Comparison of ENCODE assay signal across 8 mouse cellular contexts in genomic region chr3:50381160-50381860, GRCm38 (mm10).
A peak's percentile ranks its signal among the peaks of the same experiment; 100 is the strongest.
DNase-seq lines count a peak whose midpoint lies in the region; ATAC-seq lines count a peak whose summit lies in the region.

No protein-coding gene starts in this region.

- peak overlapping the region; percentile 55 for H3K4me2 ChIP-seq in embryonic facial prominence, embryonic 13.5 days
- H3K4me2 ChIP-seq in limb, embryonic 13.5 days (replicated peaks) = peak overlapping the region; percentile 61
- peak overlapping the region; percentile 49 for H3K4me2 ChIP-seq in midbrain, embryonic 15.5 days

- no peaks in the 10 kb centered on the region for H3K9me3 ChIP-seq in embryonic facial prominence, embryonic 13.5 days
- H3K9me3 ChIP-seq in limb, embryonic 13.5 days = no peaks in the 10 kb centered on the region
- no peaks in the 10 kb centered on the region for H3K9me3 ChIP-seq in midbrain, embryonic 15.5 days

- peaks cover 8% of the 10 kb centered on the region for H3K4me1 ChIP-seq in embryonic facial prominence, embryonic 13.5 days
- H3K4me1 ChIP-seq in limb, embryonic 13.5 days = peaks cover 20% of the 10 kb centered on the region
- H3K4me1 ChIP-seq in midbrain, embryonic 15.5 days = peaks cover 11% of the 10 kb centered on the region

- WGBS in embryonic facial prominence, embryonic 13.5 days = 13% methylated on average over 10 of the region's 10 CpGs
- 15% methylated on average over 10 of the region's 10 CpGs for WGBS in limb, embryonic 13.5 days
- 15% methylated on average over 10 of the region's 10 CpGs for WGBS in midbrain, embryonic 15.5 days

- H3K9ac ChIP-seq in embryonic facial prominence, embryonic 13.5 days = peak overlapping the region; percentile 66
- H3K9ac ChIP-seq in limb, embryonic 13.5 days = peak overlapping the region; percentile 56
- peak overlapping the region; percentile 26 for H3K9ac ChIP-seq in midbrain, embryonic 15.5 days

- peak overlapping the region; percentile 40 for H3K4me3 ChIP-seq in embryonic facial prominence, embryonic 13.5 days
- peak overlapping the region; percentile 48 for H3K4me3 ChIP-seq in limb, embryonic 13.5 days
- H3K4me3 ChIP-seq in midbrain, embryonic 15.5 days = peak overlapping the region; percentile 36

- H3K27me3 ChIP-seq in embryonic facial prominence, embryonic 13.5 days = no peaks in the 10 kb centered on the region
- H3K27me3 ChIP-seq in limb, embryonic 13.5 days = no peaks in the 10 kb centered on the region
- H3K27me3 ChIP-seq in midbrain, embryonic 15.5 days (replicated peaks) = no peaks in the 10 kb centered on the region

- no peak for ATAC-seq in embryonic facial prominence, embryonic 13.5 days (ENCODE audit: insufficient number of reproducible peaks, insufficient read depth, low FRiP score, low TSS enrichment, low read depth)
- peak; percentile 80 for ATAC-seq in limb, embryonic 13.5 days (ENCODE audit: low FRiP score, low read depth)
- ATAC-seq in midbrain, embryonic 15.5 days (replicated peaks) = peak; percentile 87

- H3K27ac ChIP-seq in embryonic facial prominence, embryonic 13.5 days = no peak overlapping the region
- 0 out of 2 replicates have a peak overlapping the region, but pooled peaks have one; percentile 16 for H3K27ac ChIP-seq in limb, embryonic 13.5 days
- 0 out of 2 replicates have a peak overlapping the region, but pooled peaks have one; percentile 38 for H3K27ac ChIP-seq in midbrain, embryonic 15.5 days

- peak; percentile 73 for DNase-seq in ovary, postnatal 10 days (ENCODE audit: low spot score)
- no peak for DNase-seq in ovary, adult 18-20 months (ENCODE audit: low spot score)
- DNase-seq in heart, adult 8-10 months (ENCODE audit: low spot score) = peak; percentile 74
- peak; percentile 82 for DNase-seq in kidney, adult 9 months
- peak; percentile 33 to 36 for DNase-seq in spleen, postnatal 36 days (ENCODE audit: low spot score in 2 of 2)

- no peaks in the 10 kb centered on the region for H3K36me3 ChIP-seq in embryonic facial prominence, embryonic 13.5 days
- no peaks in the 10 kb centered on the region for H3K36me3 ChIP-seq in limb, embryonic 13.5 days
- no peaks in the 10 kb centered on the region for H3K36me3 ChIP-seq in midbrain, embryonic 15.5 days (replicated peaks)
